Mouse (Mus musculus) neural tube, embryonic 11.5 days (tissue): Measurements from ENCODE around the gene Rgs7bp. TPM values are rescaled to one million over a fixed set of nuclear protein-coding genes. Genes with fewer than 3 reads are reported as not detected.

Experiments used
- ATAC-seq: fragments of 200-750 bp; cut with Nextera tagmentation; 2 replicates; pipeline ENCODE4 v1.8.0; 2017; ENCODE audit warnings: moderate number of reproducible peaks, mild to moderate bottlenecking, moderate TSS enrichment, moderate library complexity; ENCODE audit not compliant: insufficient read depth, low FRiP score, low TSS enrichment
- DNase-seq: peaks from one replicate; pipeline ENCODE4 v3.0.0-alpha.2; 2015; ENCODE audit warnings: low spot score
- H3K27ac ChIP-seq: fragments of 300-500 bp; sonication (generic); 2 replicates; pipeline ENCODE4 v1.5.1; 2014; ENCODE audit warnings: low read depth, mild to moderate bottlenecking, low read length
- H3K27me3 ChIP-seq: fragments of 300-500 bp; sonication (generic); 2 replicates; pipeline ENCODE4 v1.6.1; 2014; ENCODE audit warnings: mild to moderate bottlenecking, low read length, mixed read lengths; ENCODE audit not compliant: control insufficient read depth, insufficient read depth
- H3K36me3 ChIP-seq: fragments of 300-500 bp; sonication (generic); 2 replicates; pipeline ENCODE4 v1.6.1; 2014; ENCODE audit warnings: mild to moderate bottlenecking, low read length, moderate library complexity, mixed read lengths; ENCODE audit not compliant: control insufficient read depth, insufficient read depth
- H3K4me1 ChIP-seq: fragments of 300-500 bp; sonication (generic); 2 replicates; pipeline ENCODE4 v1.6.1; 2014; ENCODE audit warnings: low read length, mixed read lengths; ENCODE audit not compliant: control insufficient read depth, insufficient read depth
- H3K4me2 ChIP-seq: fragments of 300-500 bp; sonication (generic); 2 replicates; pipeline ENCODE4 v1.6.1; 2014; ENCODE audit warnings: low read depth, mild to moderate bottlenecking, moderate library complexity
- H3K4me3 ChIP-seq: fragments of 300-500 bp; sonication (generic); 2 replicates; pipeline ENCODE4 v1.5.1; 2014; ENCODE audit warnings: low read depth, low read length
- H3K9ac ChIP-seq: fragments of 300-500 bp; sonication (generic); 2 replicates; pipeline ENCODE4 v1.6.1; 2014; ENCODE audit warnings: mild to moderate bottlenecking, low read length
- H3K9me3 ChIP-seq: fragments of 300-500 bp; sonication (generic); 2 replicates; pipeline ENCODE4 v1.6.1; 2016; ENCODE audit warnings: low read length; ENCODE audit not compliant: control insufficient read depth
- WGBS: fragments of 180-500 bp; shearing (Covaris S2); extraction: QIAGEN DNeasy Blood & Tissue Kit; methylation state at CpG from one replicate; pipeline ENCODE4 v1.1.7; 2014; 5-methylcytosine and 5-hydroxymethylcytosine counted together
- polyA plus RNA-seq: library from polyadenylated mRNA; unstranded; fragments of >200 nt; fragmentation: Nextera tagmentation; extraction: Ambion mirVana; gene quantifications from 2 replicates; pipeline ENCODE4 v1.2.1, GENCODE M21; 2014

Rgs7bp gene
- polyA plus RNA-seq, 1 experiment from 2014 or later, result 2.3 TPM

- WGBS, result 14% methylated on average over 5 of the region's 5 CpGs
- H3K9ac ChIP-seq, result no peak overlapping the region
- no peaks in the 10 kb centered on the region for H3K9me3 ChIP-seq
- ATAC-seq, result no peak
- H3K36me3 ChIP-seq, result no peaks in the 10 kb centered on the region
- H3K4me2 ChIP-seq, result peak overlapping the region; percentile 82
- H3K27me3 ChIP-seq, result peaks cover 9% of the 10 kb centered on the region; the same call in 1 of the 2 replicates
- DNase-seq, result no peak
- no peak overlapping the region for H3K4me3 ChIP-seq
- no peak overlapping the region for H3K27ac ChIP-seq
- no peaks in the 10 kb centered on the region for H3K4me1 ChIP-seq
Observed at GRCm38 (mm10) chr13:105055374-105055773, 644 bp upstream of the Rgs7bp start.

- Histone ChIP-seq H3K27me3 (peaks cover 9% of the 10 kb centered on the region; the same call in 1 of the 2 replicates), H3K4me2 (peak overlapping the region; percentile 82), H3K4me3 (peak overlapping the region; percentile 58), H3K9me3 (no peaks in the 10 kb centered on the region), H3K9ac (peak overlapping the region; percentile 64), H3K27ac (no peak overlapping the region), H3K36me3 (no peaks in the 10 kb centered on the region), H3K4me1 (no peaks in the 10 kb centered on the region)
- ATAC-seq (peak; percentile 26), DNase-seq (no peak)
- WGBS, result 2% methylated on average over 7 of the region's 8 CpGs
Observed at GRCm38 (mm10) chr13:105054941-105055309, 195 bp upstream of the Rgs7bp start.

GRCm38 (mm10) chr13:105053618-105054017 lies 1.1 kb downstream of the Rgs7bp start:
- DNase-seq (peak; percentile 29), ATAC-seq (peak; percentile 18; the same call in 1 of the 2 replicates)
- peak overlapping the region; percentile 64 for H3K9ac ChIP-seq
- H3K9me3 ChIP-seq, result no peaks in the 10 kb centered on the region
- H3K27ac ChIP-seq, result no peak overlapping the region
- peak overlapping the region; percentile 82 for H3K4me2 ChIP-seq
- no peaks in the 10 kb centered on the region for H3K4me1 ChIP-seq
- H3K36me3 ChIP-seq, result no peaks in the 10 kb centered on the region
- peaks cover 9% of the 10 kb centered on the region; the same call in 1 of the 2 replicates for H3K27me3 ChIP-seq
- 1% methylated on average over 12 of the region's 12 CpGs for WGBS
- peak overlapping the region; percentile 58 for H3K4me3 ChIP-seq

- Histone ChIP-seq H3K9me3 (no peaks in the 10 kb centered on the region), H3K27ac (no peak overlapping the region), H3K9ac (no peak overlapping the region), H3K27me3 (peaks cover 9% of the 10 kb centered on the region; the same call in 1 of the 2 replicates), H3K4me1 (no peaks in the 10 kb centered on the region), H3K36me3 (no peaks in the 10 kb centered on the region), H3K4me2 (no peak overlapping the region), H3K4me3 (no peak overlapping the region)
- ATAC-seq (no peak), DNase-seq (no peak)
- 54% methylated on average over 6 of the region's 6 CpGs for WGBS
Observed at GRCm38 (mm10) chr13:105051432-105051831, 3.3 kb downstream of the Rgs7bp start.

GRCm38 (mm10) chr13:105048662-105049061 lies 6.1 kb downstream of the Rgs7bp start:
- WGBS, result 89% methylated on average over 8 of the region's 8 CpGs
- Histone ChIP-seq H3K4me3 (no peak overlapping the region), H3K27ac (no peak overlapping the region), H3K9me3 (no peaks in the 10 kb centered on the region), H3K4me2 (no peak overlapping the region), H3K36me3 (no peaks in the 10 kb centered on the region), H3K27me3 (peaks cover 9% of the 10 kb centered on the region; the same call in 1 of the 2 replicates), H3K4me1 (no peaks in the 10 kb centered on the region), H3K9ac (no peak overlapping the region)
- DNase-seq (no peak), ATAC-seq (no peak)

GRCm38 (mm10) chr13:105047377-105047776 lies 7.4 kb downstream of the Rgs7bp start:
- no peaks in the 10 kb centered on the region for H3K9me3 ChIP-seq
- H3K4me1 ChIP-seq, result no peaks in the 10 kb centered on the region
- no peak overlapping the region for H3K4me2 ChIP-seq
- WGBS, result 68% methylated on average over 9 of the region's 9 CpGs
- H3K27ac ChIP-seq, result no peak overlapping the region
- H3K27me3 ChIP-seq, result no peaks in the 10 kb centered on the region
- ATAC-seq, result no peak
- no peaks in the 10 kb centered on the region for H3K36me3 ChIP-seq
- H3K4me3 ChIP-seq, result no peak overlapping the region
- no peak overlapping the region for H3K9ac ChIP-seq
- no peak for DNase-seq

- DNase-seq (no peak), ATAC-seq (no peak)
- no peak overlapping the region for H3K4me2 ChIP-seq
- WGBS, result 70% methylated on average over 3 of the region's 3 CpGs
- H3K27ac ChIP-seq, result no peak overlapping the region
- no peaks in the 10 kb centered on the region for H3K9me3 ChIP-seq
- no peak overlapping the region for H3K9ac ChIP-seq
- H3K27me3 ChIP-seq, result no peaks in the 10 kb centered on the region
- no peak overlapping the region for H3K4me3 ChIP-seq
- H3K4me1 ChIP-seq, result no peaks in the 10 kb centered on the region
- no peaks in the 10 kb centered on the region for H3K36me3 ChIP-seq
Observed at GRCm38 (mm10) chr13:105043882-105044281, 10.8 kb downstream of the Rgs7bp start.

GRCm38 (mm10) chr13:105038334-105038733 lies 16.4 kb downstream of the Rgs7bp start:
- 80% methylated on average over 5 of the region's 5 CpGs for WGBS
- DNase-seq (no peak), ATAC-seq (no peak)
- Histone ChIP-seq H3K36me3 (no peaks in the 10 kb centered on the region), H3K27ac (no peak overlapping the region), H3K27me3 (no peaks in the 10 kb centered on the region), H3K9me3 (no peaks in the 10 kb centered on the region), H3K4me2 (no peak overlapping the region), H3K4me1 (no peaks in the 10 kb centered on the region), H3K9ac (no peak overlapping the region), H3K4me3 (no peak overlapping the region)

GRCm38 (mm10) chr13:105037816-105038215 lies 16.9 kb downstream of the Rgs7bp start:
- no peak for ATAC-seq
- no peak overlapping the region for H3K9ac ChIP-seq

More at GRCm38 (mm10) chr13:105037816-105038215, 16.9 kb downstream of the Rgs7bp start:
- no peak overlapping the region for H3K27ac ChIP-seq
- no peak for DNase-seq
- 89% methylated on average over 12 of the region's 12 CpGs for WGBS
- H3K36me3 ChIP-seq, result no peaks in the 10 kb centered on the region
- no peaks in the 10 kb centered on the region for H3K27me3 ChIP-seq
- no peak overlapping the region for H3K4me2 ChIP-seq
- no peaks in the 10 kb centered on the region for H3K9me3 ChIP-seq
- H3K4me1 ChIP-seq, result no peaks in the 10 kb centered on the region
- H3K4me3 ChIP-seq, result no peak overlapping the region
